Mouse (Mus musculus): ENCODE results near the gene Sdad1. TPM values are rescaled to one million over a fixed set of nuclear protein-coding genes. Genes with fewer than 3 reads are reported as not detected.

Sdad1 gene
- polyA plus RNA-seq, 1 experiment from 2014 or later = 37.4 TPM

- ATAC-seq (ENCODE audit: low read depth) = no peak
- no peaks in the 10 kb centered on the region for H3K9me3 ChIP-seq (ENCODE audit: control insufficient read depth, low read length)
- WGBS = 88% methylated on average over 12 of the region's 12 CpGs
Measured at GRCm38 (mm10) chr5:92240769-92241168, 69.5 kb downstream of the Sdad1 start.

GRCm38 (mm10) chr5:92239333-92240232, 70.7 kb downstream of the Sdad1 start:
- H3K9me3 ChIP-seq (ENCODE audit: control insufficient read depth, low read length) = no peaks in the 10 kb centered on the region
- WGBS = 41% methylated on average over 29 of the region's 29 CpGs
- ATAC-seq (ENCODE audit: low read depth) (peak; percentile 71; the same call in 1 of the 2 replicates), DNase-seq (ENCODE audit: low spot score) (peak; percentile 61)
- no peaks in the 10 kb centered on the region for H3K4me1 ChIP-seq (ENCODE audit: control insufficient read depth, insufficient read depth, low read length)
- no peak overlapping the region for H3K27ac ChIP-seq (replicated peaks; ENCODE audit: low read depth, low read length)
- H3K4me2 ChIP-seq (ENCODE audit: low read depth, low read length) = peak overlapping the region; percentile 33
- H3K27me3 ChIP-seq (replicated peaks; ENCODE audit: control insufficient read depth, insufficient read depth, low read length) = no peaks in the 10 kb centered on the region
- H3K36me3 ChIP-seq (ENCODE audit: control insufficient read depth, insufficient read depth, low read length) = no peaks in the 10 kb centered on the region
- H3K4me3 ChIP-seq (ENCODE audit: low read depth, low read length) = 0 out of 2 replicates have a peak overlapping the region, but pooled peaks have one; percentile 7
- H3K9ac ChIP-seq (ENCODE audit: low read depth, low read length) = peak overlapping the region; percentile 1; the same call in 1 of the 2 replicates

More at GRCm38 (mm10) chr5:92240769-92241168, 69.5 kb downstream of the Sdad1 start:
- Histone ChIP-seq H3K4me2 (ENCODE audit: low read depth, low read length) (no peak overlapping the region), H3K4me1 (ENCODE audit: control insufficient read depth, insufficient read depth, low read length) (no peaks in the 10 kb centered on the region), H3K9ac (ENCODE audit: low read depth, low read length) (no peak overlapping the region), H3K36me3 (ENCODE audit: control insufficient read depth, insufficient read depth, low read length) (no peaks in the 10 kb centered on the region), H3K27me3 (replicated peaks; ENCODE audit: control insufficient read depth, insufficient read depth, low read length) (no peaks in the 10 kb centered on the region), H3K4me3 (ENCODE audit: low read depth, low read length) (no peak overlapping the region), H3K27ac (replicated peaks; ENCODE audit: low read depth, low read length) (no peak overlapping the region)
- no peak for DNase-seq (ENCODE audit: low spot score)

GRCm38 (mm10) chr5:92234939-92235557, 75.2 kb downstream of the Sdad1 start:
- WGBS = 49% methylated on average over 5 of the region's 5 CpGs
- Histone ChIP-seq H3K9me3 (ENCODE audit: control insufficient read depth, low read length) (no peaks in the 10 kb centered on the region), H3K4me3 (ENCODE audit: low read depth, low read length) (no peak overlapping the region), H3K27me3 (replicated peaks; ENCODE audit: control insufficient read depth, insufficient read depth, low read length) (no peaks in the 10 kb centered on the region), H3K4me2 (ENCODE audit: low read depth, low read length) (no peak overlapping the region), H3K27ac (replicated peaks; ENCODE audit: low read depth, low read length) (no peak overlapping the region), H3K4me1 (ENCODE audit: control insufficient read depth, insufficient read depth, low read length) (no peaks in the 10 kb centered on the region), H3K36me3 (ENCODE audit: control insufficient read depth, insufficient read depth, low read length) (no peaks in the 10 kb centered on the region), H3K9ac (ENCODE audit: low read depth, low read length) (no peak overlapping the region)
- DNase-seq (ENCODE audit: low spot score) (no peak), ATAC-seq (ENCODE audit: low read depth) (no peak)

Other genes starting within 250 kb of the Sdad1 start
- 153 and 175 TPM in 2 replicates for gene G3bp2, start 226.8 kb downstream of the Sdad1 start, polyA plus RNA-seq (2014; fragmentation: Nextera tagmentation; extraction: Ambion mirVana)
- 41.8 and 49.3 TPM in 2 replicates for gene Uso1, start 172.5 kb downstream of the Sdad1 start, polyA plus RNA-seq (2014; fragmentation: Nextera tagmentation; extraction: Ambion mirVana)
- gene U90926, start 95.1 kb downstream of the Sdad1 start, polyA plus RNA-seq (2014; fragmentation: Nextera tagmentation; extraction: Ambion mirVana) = not detected in 2 replicates
- gene Ppef2, start 54.2 kb downstream of the Sdad1 start, polyA plus RNA-seq (2014; fragmentation: Nextera tagmentation; extraction: Ambion mirVana) = 0.25 and 0.36 TPM in 2 replicates
- 15.1 and 17.4 TPM in 2 replicates for gene Naaa, start 32.3 kb downstream of the Sdad1 start, polyA plus RNA-seq (2014; fragmentation: Nextera tagmentation; extraction: Ambion mirVana)
- gene Cxcl9, start 17.6 kb upstream of the Sdad1 start, polyA plus RNA-seq (2014; fragmentation: Nextera tagmentation; extraction: Ambion mirVana) = 0.21 and 0.22 TPM in 2 replicates
- 6.6 and 10.3 TPM in 2 replicates for gene Art3, start 21.3 kb upstream of the Sdad1 start, polyA plus RNA-seq (2014; fragmentation: Nextera tagmentation; extraction: Ambion mirVana)
- 0.89 and 1.9 TPM in 2 replicates for gene Cxcl10, start 38.4 kb upstream of the Sdad1 start, polyA plus RNA-seq (2014; fragmentation: Nextera tagmentation; extraction: Ambion mirVana)
- gene Nup54, start 124.7 kb upstream of the Sdad1 start, polyA plus RNA-seq (2014; fragmentation: Nextera tagmentation; extraction: Ambion mirVana) = 39.8 and 43.9 TPM in 2 replicates
- 11.4 and 11.5 TPM in 2 replicates for gene Scarb2, start 196.4 kb upstream of the Sdad1 start, polyA plus RNA-seq (2014; fragmentation: Nextera tagmentation; extraction: Ambion mirVana)
- 0.71 and 2.3 TPM in 2 replicates for gene Fam47e, start 244.6 kb upstream of the Sdad1 start, polyA plus RNA-seq (2014; fragmentation: Nextera tagmentation; extraction: Ambion mirVana)

Measured in embryonic facial prominence, embryonic 14.5 days (tissue).